Mouse (Mus musculus): ENCODE data around the gene Gm10720. TPM values are rescaled to one million over a fixed set of nuclear protein-coding genes. Genes with fewer than 3 reads are reported as not detected.
"Not testable (repeated sequence)": the region's sequence is repeated elsewhere in the genome, so short reads cannot be mapped to it uniquely, and the experiment has no call there.

Gm10720 gene
- polyA plus RNA-seq, 1 experiment from 2014 or later: not detected

DNA sequence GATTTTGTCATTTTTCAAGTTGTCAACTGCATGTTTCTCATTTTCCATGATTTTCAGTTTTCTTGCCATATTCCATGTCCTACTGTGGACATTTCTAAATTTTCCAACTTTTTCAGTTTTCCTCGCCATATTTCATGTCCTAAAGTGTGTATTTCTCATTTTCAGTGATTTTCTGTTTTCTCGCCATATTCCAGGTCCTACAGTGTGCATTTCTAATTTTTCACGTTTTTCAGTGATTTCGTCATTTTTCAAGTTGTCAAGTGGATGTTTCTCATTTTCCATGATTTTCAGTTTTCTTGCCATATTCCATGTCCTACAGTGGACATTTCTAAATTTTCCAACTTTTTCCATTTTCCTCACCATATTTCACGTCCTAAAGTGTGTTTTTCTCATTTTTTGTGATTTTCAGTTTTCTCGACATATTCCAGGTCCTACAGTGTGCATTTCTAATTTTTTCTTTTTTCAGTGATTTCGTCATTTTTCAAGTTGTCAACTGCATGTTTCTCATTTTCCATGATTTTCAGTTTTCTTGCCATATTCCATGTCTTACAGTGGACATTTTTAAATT lies 3.3 kb upstream of the Gm10720 start:
- 87% methylated on average over 2 of the region's 7 CpGs for WGBS

DNA sequence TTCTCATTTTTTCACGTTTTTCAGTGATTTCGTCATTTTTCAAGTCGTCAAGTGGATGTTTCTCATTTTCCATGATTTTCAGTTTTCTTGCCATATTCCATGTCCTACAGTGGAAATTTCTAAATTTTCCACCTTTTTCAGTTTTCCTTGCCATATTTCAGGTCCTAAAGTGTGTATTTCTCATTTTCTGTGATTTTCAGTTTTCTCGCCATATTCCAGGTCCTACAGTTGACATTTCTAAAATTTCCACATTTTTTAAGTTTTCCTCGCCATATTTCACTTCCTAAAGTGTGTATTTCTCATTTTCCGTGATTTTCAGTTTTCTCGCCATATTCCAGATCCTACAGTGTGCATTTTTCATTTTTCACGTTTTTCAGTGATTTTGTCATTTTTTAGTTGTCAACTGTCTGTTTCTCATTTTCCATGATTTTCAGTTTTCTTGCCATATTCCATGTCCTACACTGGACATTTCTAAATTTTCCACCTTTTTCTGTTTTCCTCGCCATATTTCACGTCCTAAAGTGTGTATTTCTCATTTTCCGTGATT lies 2.6 kb upstream of the Gm10720 start, which contains the start of gene Gm10721:
TSS of gene Gm10721 (plus strand) at position 408 of the 547 bp plus-strand sequence.
- ATAC-seq: peak; percentile 54
- not testable (repeated sequence) for H3K27me3 ChIP-seq (replicated peaks; ENCODE audit: control insufficient read depth, insufficient read depth, low read length); H3K27ac ChIP-seq (ENCODE audit: low read length); H3K36me3 ChIP-seq (ENCODE audit: control insufficient read depth, insufficient read depth, low read length); H3K4me2 ChIP-seq (ENCODE audit: low read depth, low read length); H3K4me1 ChIP-seq (ENCODE audit: control insufficient read depth, insufficient read depth, low read length); H3K9ac ChIP-seq (ENCODE audit: low read depth, low read length); H3K9me3 ChIP-seq (ENCODE audit: control insufficient read depth, low read length); H3K4me3 ChIP-seq (ENCODE audit: low read length)
- WGBS: no CpG with 5 or more reads among the region's 11 CpGs

More for the DNA sequence above, 3.3 kb upstream of the Gm10720 start:
- not testable (repeated sequence) for H3K4me1 ChIP-seq (ENCODE audit: control insufficient read depth, insufficient read depth, low read length); H3K4me3 ChIP-seq (ENCODE audit: low read length); H3K36me3 ChIP-seq (ENCODE audit: control insufficient read depth, insufficient read depth, low read length); H3K9me3 ChIP-seq (ENCODE audit: control insufficient read depth, low read length); H3K27me3 ChIP-seq (replicated peaks; ENCODE audit: control insufficient read depth, insufficient read depth, low read length); H3K4me2 ChIP-seq (ENCODE audit: low read depth, low read length); H3K27ac ChIP-seq (ENCODE audit: low read length); ATAC-seq; H3K9ac ChIP-seq (ENCODE audit: low read depth, low read length)

DNA sequence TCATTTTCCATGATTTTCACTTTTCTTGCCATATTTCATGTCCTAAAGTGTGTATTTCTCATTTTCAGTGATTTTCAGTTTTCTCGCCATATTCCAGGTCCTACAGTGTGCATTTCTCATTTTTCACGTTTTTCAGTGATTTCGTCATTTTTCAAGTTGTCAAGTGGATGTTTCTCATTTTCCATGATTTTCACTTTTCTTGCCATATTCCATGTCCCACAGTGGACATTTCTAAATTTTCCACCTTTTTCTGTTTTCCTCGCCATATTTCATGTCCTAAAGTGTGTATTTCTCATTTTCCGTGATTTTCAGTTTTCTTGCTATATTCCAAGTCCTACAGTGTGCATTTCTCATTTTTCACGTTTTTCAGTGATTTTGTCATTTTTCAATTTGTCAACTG lies 442 bp downstream of the Gm10720 start:
- not testable (repeated sequence) for ATAC-seq; H3K9me3 ChIP-seq (ENCODE audit: control insufficient read depth, low read length); H3K4me2 ChIP-seq (ENCODE audit: low read depth, low read length); H3K4me1 ChIP-seq (ENCODE audit: control insufficient read depth, insufficient read depth, low read length); H3K27me3 ChIP-seq (replicated peaks; ENCODE audit: control insufficient read depth, insufficient read depth, low read length); H3K27ac ChIP-seq (ENCODE audit: low read length); H3K9ac ChIP-seq (ENCODE audit: low read depth, low read length); H3K4me3 ChIP-seq (ENCODE audit: low read length); H3K36me3 ChIP-seq (ENCODE audit: control insufficient read depth, insufficient read depth, low read length)
- 69% methylated on average over 4 of the region's 6 CpGs for WGBS

DNA sequence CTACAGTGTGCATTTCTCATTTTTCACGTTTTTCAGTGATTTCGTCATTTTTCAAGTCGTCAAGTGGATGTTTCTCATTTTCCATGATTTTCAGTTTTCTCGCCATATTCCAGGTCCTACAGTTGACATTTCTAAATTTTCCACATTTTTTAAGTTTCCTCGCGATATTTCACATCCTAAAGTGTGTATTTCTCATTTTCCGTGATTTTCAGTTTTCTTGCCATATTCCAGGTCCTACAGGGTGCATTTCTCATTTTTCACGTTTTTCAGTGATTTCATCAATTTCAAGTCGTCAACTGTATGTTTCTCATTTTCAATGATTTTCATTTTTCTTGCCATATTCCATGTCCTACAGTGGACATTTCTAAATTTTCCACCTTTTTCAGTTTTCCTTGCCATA lies 1.7 kb downstream of the Gm10720 start, which contains the start of gene Gm10719:
TSS of gene Gm10719 (plus strand) at position 301 of the 400 bp plus-strand sequence.
- not testable (repeated sequence) for H3K4me2 ChIP-seq (ENCODE audit: low read depth, low read length); H3K36me3 ChIP-seq (ENCODE audit: control insufficient read depth, insufficient read depth, low read length); H3K4me3 ChIP-seq (ENCODE audit: low read length); H3K27me3 ChIP-seq (replicated peaks; ENCODE audit: control insufficient read depth, insufficient read depth, low read length); H3K9ac ChIP-seq (ENCODE audit: low read depth, low read length); ATAC-seq; H3K9me3 ChIP-seq (ENCODE audit: control insufficient read depth, low read length); H3K27ac ChIP-seq (ENCODE audit: low read length); H3K4me1 ChIP-seq (ENCODE audit: control insufficient read depth, insufficient read depth, low read length)
- 100% methylated on average over 1 of the region's 9 CpGs for WGBS

DNA sequence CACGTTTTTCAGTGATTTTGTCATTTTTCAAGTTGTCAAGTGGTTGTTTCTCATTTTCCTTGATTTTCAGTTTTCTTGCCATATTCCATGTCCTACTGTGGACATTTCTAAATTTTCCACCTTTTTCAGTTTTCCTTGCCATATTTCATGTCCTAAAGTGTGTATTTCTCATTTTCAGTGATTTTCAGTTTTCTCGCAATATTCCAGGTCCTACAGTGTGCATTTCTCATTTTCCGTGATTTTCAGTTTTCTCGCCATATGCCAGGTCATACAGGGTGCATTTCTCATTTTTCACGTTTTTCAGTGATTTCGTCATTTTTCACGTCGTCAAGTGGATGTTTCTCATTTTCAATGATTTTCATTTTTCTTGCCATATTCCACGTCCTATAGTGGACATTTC lies 3.5 kb downstream of the Gm10720 start:
- whole genome bisulfite sequencing: 64% methylated on average over 9 of the region's 9 CpGs
- not testable (repeated sequence) for H3K9ac ChIP-seq (ENCODE audit: low read depth, low read length); H3K27ac ChIP-seq (ENCODE audit: low read length); H3K4me3 ChIP-seq (ENCODE audit: low read length); H3K9me3 ChIP-seq (ENCODE audit: control insufficient read depth, low read length); H3K4me2 ChIP-seq (ENCODE audit: low read depth, low read length); H3K27me3 ChIP-seq (replicated peaks; ENCODE audit: control insufficient read depth, insufficient read depth, low read length); H3K36me3 ChIP-seq (ENCODE audit: control insufficient read depth, insufficient read depth, low read length); H3K4me1 ChIP-seq (ENCODE audit: control insufficient read depth, insufficient read depth, low read length); ATAC-seq

DNA sequence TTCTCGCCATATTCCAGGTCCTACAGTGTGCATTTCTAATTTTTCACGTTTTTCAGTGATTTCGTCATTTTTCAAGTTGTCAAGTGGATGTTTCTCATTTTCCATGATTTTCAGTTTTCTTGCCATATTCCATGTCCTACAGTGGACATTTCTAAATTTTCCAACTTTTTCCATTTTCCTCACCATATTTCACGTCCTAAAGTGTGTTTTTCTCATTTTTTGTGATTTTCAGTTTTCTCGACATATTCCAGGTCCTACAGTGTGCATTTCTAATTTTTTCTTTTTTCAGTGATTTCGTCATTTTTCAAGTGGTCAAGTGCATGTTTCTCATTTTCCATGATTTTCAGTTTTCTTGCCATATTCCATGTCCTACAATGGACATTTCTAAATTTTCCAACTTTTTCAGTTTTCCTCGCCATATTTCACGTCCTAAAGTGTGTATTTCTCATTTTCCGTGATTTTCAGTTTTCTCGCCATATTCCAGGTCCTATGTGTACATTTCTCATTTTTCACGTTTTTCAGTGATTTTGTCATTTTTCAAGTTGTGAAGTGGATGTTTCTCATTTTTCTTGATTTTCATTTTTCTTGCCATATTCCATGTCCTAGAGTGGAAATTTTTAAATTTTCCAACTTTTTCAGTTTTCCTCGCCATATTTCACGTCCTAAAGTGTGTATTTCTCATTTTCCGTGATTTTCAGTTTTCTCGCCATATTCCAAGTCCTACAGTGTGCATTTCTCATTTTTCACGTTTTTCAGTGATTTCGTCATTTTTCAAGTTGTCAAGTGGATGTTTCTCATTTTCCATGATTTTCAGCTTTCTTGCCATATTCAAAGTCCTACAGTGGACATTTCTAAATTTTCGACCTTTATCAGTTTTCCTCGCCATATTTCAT lies 4.6 kb downstream of the Gm10720 start:
- not testable (repeated sequence) for H3K9me3 ChIP-seq (ENCODE audit: control insufficient read depth, low read length); H3K4me3 ChIP-seq (ENCODE audit: low read length); H3K4me1 ChIP-seq (ENCODE audit: control insufficient read depth, insufficient read depth, low read length); H3K27ac ChIP-seq (ENCODE audit: low read length); H3K4me2 ChIP-seq (ENCODE audit: low read depth, low read length); H3K27me3 ChIP-seq (replicated peaks; ENCODE audit: control insufficient read depth, insufficient read depth, low read length); H3K9ac ChIP-seq (ENCODE audit: low read depth, low read length); H3K36me3 ChIP-seq (ENCODE audit: control insufficient read depth, insufficient read depth, low read length)
- 80% methylated on average over 11 of the region's 19 CpGs for WGBS
- ATAC-seq: peak; percentile 55; the same call in 1 of the 2 replicates

DNA sequence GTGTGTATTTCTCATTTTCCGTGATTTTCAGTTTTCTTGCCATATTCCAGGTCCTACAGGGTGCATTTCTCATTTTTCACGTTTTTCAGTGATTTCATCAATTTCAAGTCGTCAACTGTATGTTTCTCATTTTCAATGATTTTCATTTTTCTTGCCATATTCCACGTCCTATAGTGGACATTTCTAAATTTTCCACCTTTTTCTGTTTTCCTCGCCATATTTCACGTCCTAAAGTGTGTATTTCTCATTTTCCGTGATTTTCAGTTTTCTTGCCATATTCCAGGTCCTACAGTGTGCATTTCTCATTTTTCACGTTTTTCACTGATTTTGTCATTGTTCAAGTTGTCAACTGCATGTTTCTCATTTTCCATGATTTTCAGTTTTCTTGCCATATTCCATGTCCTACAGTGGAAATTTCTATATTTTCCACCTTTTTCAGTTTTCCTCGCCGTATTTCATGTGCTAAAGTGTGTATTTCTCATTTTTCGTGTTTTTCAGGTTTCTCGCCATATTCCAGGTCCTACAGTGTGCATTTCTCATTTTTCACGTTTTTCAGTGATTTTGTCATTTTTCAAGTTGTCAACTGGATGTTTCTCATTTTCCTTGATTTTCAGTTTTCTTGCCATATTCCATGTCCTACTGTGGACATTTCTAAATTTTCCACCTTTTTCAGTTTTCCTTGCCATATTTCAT lies 7.0 kb downstream of the Gm10720 start:
- not testable (repeated sequence) for H3K4me1 ChIP-seq (ENCODE audit: control insufficient read depth, insufficient read depth, low read length); H3K36me3 ChIP-seq (ENCODE audit: control insufficient read depth, insufficient read depth, low read length); H3K9ac ChIP-seq (ENCODE audit: low read depth, low read length); H3K4me3 ChIP-seq (ENCODE audit: low read length); H3K27me3 ChIP-seq (replicated peaks; ENCODE audit: control insufficient read depth, insufficient read depth, low read length); H3K27ac ChIP-seq (ENCODE audit: low read length); H3K9me3 ChIP-seq (ENCODE audit: control insufficient read depth, low read length); H3K4me2 ChIP-seq (ENCODE audit: low read depth, low read length); ATAC-seq
- WGBS: 71% methylated on average over 9 of the region's 13 CpGs

DNA sequence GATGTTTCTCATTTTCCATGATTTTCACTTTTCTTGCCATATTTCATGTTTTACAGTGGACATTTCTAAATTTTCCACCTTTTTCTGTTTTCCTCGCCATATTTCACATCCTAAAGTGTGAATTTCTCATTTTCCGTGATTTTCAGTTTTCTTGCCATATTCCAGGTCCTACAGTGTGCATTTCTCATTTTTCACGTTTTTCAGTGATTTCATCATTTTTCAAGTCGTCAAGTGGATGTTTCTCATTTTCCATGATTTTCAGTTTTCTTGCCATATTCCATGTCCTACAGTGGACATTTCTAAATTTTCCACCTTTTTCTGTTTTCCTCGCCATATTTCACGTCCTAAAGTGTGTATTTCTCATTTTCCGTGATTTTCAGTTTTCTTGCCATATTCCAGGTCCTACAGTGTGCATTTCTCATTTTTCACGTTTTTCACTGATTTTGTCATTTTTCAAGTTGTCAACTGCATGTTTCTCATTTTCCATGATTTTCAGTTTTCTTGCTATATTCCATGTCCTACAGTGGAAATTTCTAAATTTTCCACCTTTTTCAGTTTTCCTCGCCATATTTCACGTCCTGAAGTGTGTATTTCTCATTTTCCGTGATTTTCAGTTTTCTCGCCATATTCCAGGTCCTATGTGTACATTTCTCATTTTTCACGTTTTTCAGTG lies 8.0 kb downstream of the Gm10720 start, which contains the start of gene Gm10718:
TSS of gene Gm10718 (plus strand) at position 236 of the 673 bp plus-strand sequence.
- H3K4me3 ChIP-seq (ENCODE audit: low read length); H3K27me3 ChIP-seq (replicated peaks; ENCODE audit: control insufficient read depth, insufficient read depth, low read length); H3K36me3 ChIP-seq (ENCODE audit: control insufficient read depth, insufficient read depth, low read length); H3K9ac ChIP-seq (ENCODE audit: low read depth, low read length); ATAC-seq; H3K4me2 ChIP-seq (ENCODE audit: low read depth, low read length); H3K4me1 ChIP-seq (ENCODE audit: control insufficient read depth, insufficient read depth, low read length); H3K9me3 ChIP-seq (ENCODE audit: control insufficient read depth, low read length); H3K27ac ChIP-seq (ENCODE audit: low read length): not testable (repeated sequence)
- 74% methylated on average over 9 of the region's 13 CpGs for WGBS

All from intestine, embryonic 16.5 days (tissue).